ENCODE assay signal across 10 mouse cellular contexts in the genomic region with DNA sequence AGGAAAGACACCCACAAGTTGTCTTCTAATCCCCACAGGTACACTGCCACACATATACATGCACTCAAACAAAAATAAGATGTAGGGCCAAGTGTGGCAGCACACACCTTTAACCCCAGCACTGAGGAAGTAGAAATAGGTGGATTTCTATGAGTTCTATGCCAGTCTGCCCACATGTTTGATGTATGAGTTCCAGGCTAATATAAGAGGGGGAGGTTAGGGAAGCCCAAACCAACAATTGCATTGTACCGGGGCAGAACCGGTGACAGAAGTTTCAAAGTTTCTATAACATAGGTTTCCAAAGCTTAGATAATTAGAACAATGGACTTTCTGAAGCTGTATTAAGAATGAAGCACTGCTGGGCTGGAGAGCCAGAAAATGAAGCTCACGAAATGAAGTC. TPM values are rescaled to one million over a fixed set of nuclear protein-coding genes. Genes with fewer than 3 reads are reported as not detected.
A peak's percentile ranks its signal among the peaks of the same experiment; 100 is the strongest.
DNase-seq lines count a peak whose midpoint lies in the region; ATAC-seq and TF ChIP-seq lines count a peak whose summit lies in the region.
"Had no signal": no experiment of that assay in that cellular context is flagged by ENCODE, and none has a peak within 500 bp of the region (broad histone marks: within the 10 kb centered on the region; RNA-seq: fewer than 3 reads in every experiment).

No protein-coding gene starts in this region.

- no peak for TF ChIP-seq EP300 in liver, postnatal 0 days (IDR thresholded peaks at IDR 0.05; ENCODE audit: low read depth)

- H3K9me3 ChIP-seq in heart, embryonic 12.5 days (replicated peaks) = peaks cover 29% of the 10 kb centered on the region
- peaks cover 60% of the 10 kb centered on the region for H3K9me3 ChIP-seq in E14TG2a.4 (ENCODE audit: low read length)
- peaks cover 3% of the 10 kb centered on the region; the same call in 1 of the 2 replicates for H3K9me3 ChIP-seq in forebrain, embryonic 14.5 days (replicated peaks; ENCODE audit: control insufficient read depth, low read length)
- peaks cover 25% of the 10 kb centered on the region for H3K9me3 ChIP-seq in liver, postnatal 0 days (ENCODE audit: low read length)

- H3K4me2 ChIP-seq in heart, embryonic 12.5 days = peak overlapping the region; percentile 91
- H3K4me2 ChIP-seq in forebrain, embryonic 14.5 days (ENCODE audit: low read length) = peak overlapping the region; percentile 65
- H3K4me2 ChIP-seq in liver, postnatal 0 days (ENCODE audit: low read depth, low read length) = peak overlapping the region; percentile 71

- no peak for ATAC-seq in heart, embryonic 12.5 days (ENCODE audit: insufficient number of reproducible peaks, low FRiP score)
- ATAC-seq in forebrain, embryonic 14.5 days = no peak
- no peak for ATAC-seq in liver, postnatal 0 days

- no peak for DNase-seq in heart, adult 9 months (ENCODE audit: low spot score in 2 of 2)
- DNase-seq in forebrain, embryonic 14.5 days (ENCODE audit: low spot score) = no peak
- no peak for DNase-seq in liver, postnatal 0 days
- DNase-seq in adrenal gland, postnatal 10 days = no peak
- no peak for DNase-seq in frontal cortex, postnatal 25 days (ENCODE audit: low spot score in 2 of 2)
- no peak for DNase-seq in right cerebral cortex, postnatal 4 days

- peaks cover 16% of the 10 kb centered on the region for H3K4me1 ChIP-seq in heart, embryonic 12.5 days (replicated peaks)
- peaks cover 8% of the 10 kb centered on the region; the same call in 1 of the 2 replicates for H3K4me1 ChIP-seq in E14TG2a.4 (replicated peaks; ENCODE audit: low read depth, low read length)
- peaks cover 10% of the 10 kb centered on the region for H3K4me1 ChIP-seq in forebrain, embryonic 14.5 days (ENCODE audit: control insufficient read depth, insufficient read depth, low read length)
- H3K4me1 ChIP-seq in liver, postnatal 0 days (ENCODE audit: insufficient read depth) = peaks cover 12% of the 10 kb centered on the region

- H3K27me3 ChIP-seq in heart, embryonic 12.5 days (replicated peaks) = peaks cover 3% of the 10 kb centered on the region; the same call in 1 of the 2 replicates
- peaks cover 2% of the 10 kb centered on the region; the same call in 1 of the 2 replicates for H3K27me3 ChIP-seq in E14TG2a.4 (ENCODE audit: insufficient read depth, low read length)
- H3K27me3 ChIP-seq in forebrain, embryonic 14.5 days (replicated peaks; ENCODE audit: control insufficient read depth, insufficient read depth, low read length) = no peaks in the 10 kb centered on the region
- H3K27me3 ChIP-seq in liver, postnatal 0 days (ENCODE audit: insufficient read depth, low read length) = no peaks in the 10 kb centered on the region
- H3K27me3 ChIP-seq: Patski had no signal

- H3K27ac ChIP-seq in heart, embryonic 12.5 days (ENCODE audit: poor library complexity, severe bottlenecking) = no peak overlapping the region
- no peak overlapping the region for H3K27ac ChIP-seq in forebrain, embryonic 14.5 days (ENCODE audit: low read depth, low read length)
- H3K27ac ChIP-seq in liver, postnatal 0 days (ENCODE audit: low read depth) = no peak overlapping the region

- WGBS in heart, embryonic 12.5 days = 57% methylated on average over 3 of the region's 3 CpGs
- WGBS in forebrain, embryonic 14.5 days = 70% methylated on average over 3 of the region's 3 CpGs
- WGBS in liver, postnatal 0 days (ENCODE audit: insufficient replicate concordance) = 54% methylated on average over 3 of the region's 3 CpGs

- peak overlapping the region; percentile 96 for H3K4me3 ChIP-seq in heart, embryonic 12.5 days
- H3K4me3 ChIP-seq in E14TG2a.4 (replicated peaks; ENCODE audit: low read length) = peak overlapping the region; percentile 88
- H3K4me3 ChIP-seq in forebrain, embryonic 14.5 days (ENCODE audit: low read depth, low read length) = peak overlapping the region; percentile 71
- H3K4me3 ChIP-seq in liver, postnatal 0 days (ENCODE audit: low read depth, low read length) = peak overlapping the region; percentile 82

- no peak for TF ChIP-seq CTCF in E14TG2a.4 (conservative IDR thresholded peaks at IDR 0.05; ENCODE audit: low read length)
- no peak for TF ChIP-seq CTCF in liver, postnatal 0 days (IDR thresholded peaks at IDR 0.05; ENCODE audit: low read depth)

- peaks cover 30% of the 10 kb centered on the region for H3K36me3 ChIP-seq in heart, embryonic 12.5 days
- H3K36me3 ChIP-seq in E14TG2a.4 (ENCODE audit: insufficient read depth, low read length) = peaks cover 40% of the 10 kb centered on the region
- H3K36me3 ChIP-seq in forebrain, embryonic 14.5 days (ENCODE audit: control insufficient read depth, insufficient read depth, low read length) = peaks cover 24% of the 10 kb centered on the region
- peaks cover 26% of the 10 kb centered on the region for H3K36me3 ChIP-seq in liver, postnatal 0 days (replicated peaks; ENCODE audit: insufficient read depth, low read length)

- peak overlapping the region; percentile 95 for H3K9ac ChIP-seq in heart, embryonic 12.5 days
- peak overlapping the region; percentile 91 for H3K9ac ChIP-seq in forebrain, embryonic 14.5 days (ENCODE audit: low read length)
- peak overlapping the region; percentile 87 for H3K9ac ChIP-seq in liver, postnatal 0 days (replicated peaks)

RNA-seq across cellular contexts. Expression of a gene that starts 1.0 kb away (rescaled TPM):
- 59.0 and 60.3 TPM in 2 replicates for polyA plus RNA-seq in heart, embryonic 12.5 days (2016; fragmentation: Nextera tagmentation; extraction: Ambion mirVana)
- polyA plus RNA-seq in forebrain, embryonic 14.5 days (2014; fragmentation: Nextera tagmentation; extraction: Ambion mirVana) = 63.1 and 79.1 TPM in 2 replicates
- polyA plus RNA-seq in liver, postnatal 0 days (2015; fragmentation: Nextera tagmentation; extraction: Ambion mirVana) = 8.5 and 9.4 TPM in 2 replicates
- 100 to 1,000 TPM in 1 of 2 experiments, 10 to 100 TPM in 1; 93.7 to 136 TPM for total RNA-seq in adrenal gland, postnatal 10 days (2021)

RNA-seq across cellular contexts. Expression of a gene that starts 20.6 kb away (rescaled TPM):
- polyA plus RNA-seq in heart, embryonic 12.5 days (2016; fragmentation: Nextera tagmentation; extraction: Ambion mirVana) = 2.5 and 2.8 TPM in 2 replicates
- 1.3 and 1.4 TPM in 2 replicates for polyA plus RNA-seq in forebrain, embryonic 14.5 days (2014; fragmentation: Nextera tagmentation; extraction: Ambion mirVana)
- 1.2 and 1.5 TPM in 2 replicates for polyA plus RNA-seq in liver, postnatal 0 days (2015; fragmentation: Nextera tagmentation; extraction: Ambion mirVana)
- 10 to 100 TPM in 1 of 2 experiments, 1 to 10 TPM in 1; 8.5 to 12.5 TPM for total RNA-seq in adrenal gland, postnatal 10 days (2021)

RNA-seq across cellular contexts. Expression of a gene that starts 21.0 kb away (rescaled TPM):
- 0.58 TPM in 1 of 2 replicates, not detected in the other for polyA plus RNA-seq in heart, embryonic 12.5 days (2016; fragmentation: Nextera tagmentation; extraction: Ambion mirVana)
- 0.41 TPM in 1 of 2 replicates, not detected in the other for polyA plus RNA-seq in forebrain, embryonic 14.5 days (2014; fragmentation: Nextera tagmentation; extraction: Ambion mirVana)
- not detected in 2 replicates for polyA plus RNA-seq in liver, postnatal 0 days (2015; fragmentation: Nextera tagmentation; extraction: Ambion mirVana)
- total RNA-seq in adrenal gland, postnatal 10 days (2021) = not detected
- polyA plus RNA-seq: gonadal fat pad, adult 2 months had no signal

RNA-seq across cellular contexts. Expression of a gene that starts 58.0 kb away (rescaled TPM):
- polyA plus RNA-seq in heart, embryonic 12.5 days (2016; fragmentation: Nextera tagmentation; extraction: Ambion mirVana) = 12.0 and 14.0 TPM in 2 replicates
- 20.8 and 23.6 TPM in 2 replicates for polyA plus RNA-seq in forebrain, embryonic 14.5 days (2014; fragmentation: Nextera tagmentation; extraction: Ambion mirVana)
- 1.8 and 2.0 TPM in 2 replicates for polyA plus RNA-seq in liver, postnatal 0 days (2015; fragmentation: Nextera tagmentation; extraction: Ambion mirVana)
- total RNA-seq in adrenal gland, postnatal 10 days (2021) = 1 to 10 TPM; 5.6 to 5.9 TPM

RNA-seq across cellular contexts. Expression of a gene that starts 59.5 kb away (rescaled TPM):
- 4.6 and 5.5 TPM in 2 replicates for polyA plus RNA-seq in heart, embryonic 12.5 days (2016; fragmentation: Nextera tagmentation; extraction: Ambion mirVana)
- 6.3 TPM in 2 replicates for polyA plus RNA-seq in forebrain, embryonic 14.5 days (2014; fragmentation: Nextera tagmentation; extraction: Ambion mirVana)
- 3.7 and 4.4 TPM in 2 replicates for polyA plus RNA-seq in liver, postnatal 0 days (2015; fragmentation: Nextera tagmentation; extraction: Ambion mirVana)
- total RNA-seq in adrenal gland, postnatal 10 days (2021) = 10 to 100 TPM; 14.2 to 19.0 TPM
